Mouse (Mus musculus) lung, embryonic 15.5 days (tissue): ENCODE results near the gene Olfr839-ps1. TPM values are rescaled to one million over a fixed set of nuclear protein-coding genes. Genes with fewer than 3 reads are reported as not detected.

Experiments used
- ATAC-seq: fragments of 200-750 bp; cut with Nextera tagmentation; 2 replicates; pipeline ENCODE4 v1.8.0; 2017; ENCODE audit warnings: moderate number of reproducible peaks, borderline replicate concordance; ENCODE audit not compliant: low FRiP score, low TSS enrichment; ENCODE audit errors: extremely low read depth
- H3K27ac ChIP-seq: fragments of 300-500 bp; sonication (generic); 2 replicates; pipeline ENCODE4 v1.5.1; 2015; ENCODE audit warnings: moderate library complexity, mild to moderate bottlenecking, inconsistent platforms
- H3K27me3 ChIP-seq: fragments of 300-500 bp; sonication (generic); 2 replicates; pipeline ENCODE4 v1.6.1; 2015; ENCODE audit warnings: inconsistent platforms
- H3K36me3 ChIP-seq: fragments of 300-500 bp; sonication (generic); 2 replicates; pipeline ENCODE4 v1.6.1; 2015; ENCODE audit warnings: inconsistent platforms
- H3K4me1 ChIP-seq: fragments of 300-500 bp; sonication (generic); 2 replicates; pipeline ENCODE4 v1.6.1; 2015; ENCODE audit warnings: inconsistent platforms
- H3K4me2 ChIP-seq: fragments of 300-500 bp; sonication (generic); 2 replicates; pipeline ENCODE4 v1.6.1; 2015; ENCODE audit warnings: inconsistent platforms, mild to moderate bottlenecking, moderate library complexity
- H3K4me3 ChIP-seq: fragments of 300-500 bp; sonication (generic); 2 replicates; pipeline ENCODE4 v1.5.1; 2015; ENCODE audit warnings: mild to moderate bottlenecking, inconsistent platforms
- H3K9ac ChIP-seq: fragments of 300-500 bp; sonication (generic); 2 replicates; pipeline ENCODE4 v1.6.1; 2015; ENCODE audit warnings: inconsistent platforms
- H3K9me3 ChIP-seq: fragments of 300-500 bp; sonication (generic); 2 replicates; pipeline ENCODE4 v1.6.1; 2016; ENCODE audit warnings: inconsistent platforms
- WGBS: fragments of 180-500 bp; shearing (Covaris S2); methylation state at CpG from one replicate; pipeline ENCODE4 v1.1.7; 2015; 5-methylcytosine and 5-hydroxymethylcytosine counted together
- polyA plus RNA-seq: library from polyadenylated mRNA; unstranded; fragments of >200 nt; fragmentation: Nextera tagmentation; extraction: Ambion mirVana; gene quantifications from 2 replicates; pipeline ENCODE4 v1.2.1, GENCODE M21; 2015

Gene Olfr839-ps1
- polyA plus RNA-seq = not detected in 2 replicates

- no peak for ATAC-seq
- no peak within 1 kb of the TSS for H3K4me3 ChIP-seq
- no peak within 1 kb of the TSS for H3K9ac ChIP-seq
- 73% methylated on average over 1 of the region's 1 CpGs for WGBS
- H3K27ac ChIP-seq = no peak within 1 kb of the TSS
- no peak within 1 kb of the TSS for H3K4me2 ChIP-seq
- no peaks in the 10 kb centered on the region for H3K4me1 ChIP-seq
- H3K36me3 ChIP-seq = no peaks in the 10 kb centered on the region
- no peaks in the 10 kb centered on the region for H3K27me3 ChIP-seq
- no peaks in the 10 kb centered on the region; the same call in 1 of the 2 replicates for H3K9me3 ChIP-seq
Observed at GRCm38 (mm10) chr9:19177212-19177611, at the start of gene Olfr839-ps1. Gene Olfr839-ps1, minus strand, starts transcription at chr9:19177312.

GRCm38 (mm10) chr9:19136017-19136416 is 41.1 kb downstream of the Olfr839-ps1 start, which contains the start of gene Olfr837:
Gene Olfr837, plus strand, starts transcription at chr9:19136317.
- Histone ChIP-seq H3K4me3 (no peak within 1 kb of the TSS), H3K4me2 (no peak within 1 kb of the TSS), H3K36me3 (no peaks in the 10 kb centered on the region), H3K27ac (no peak within 1 kb of the TSS), H3K9ac (no peak within 1 kb of the TSS), H3K9me3 (no peaks in the 10 kb centered on the region), H3K27me3 (no peaks in the 10 kb centered on the region), H3K4me1 (no peaks in the 10 kb centered on the region)
- 82% methylated on average over 1 of the region's 1 CpGs for WGBS
- ATAC-seq = no peak

GRCm38 (mm10) chr9:19120082-19120481 is 57.0 kb downstream of the Olfr839-ps1 start, which contains the start of gene Olfr836:
Gene Olfr836, plus strand, starts transcription at chr9:19120382.
- H3K9me3 ChIP-seq = no peaks in the 10 kb centered on the region
- no peak within 1 kb of the TSS for H3K9ac ChIP-seq
- no peak within 1 kb of the TSS for H3K4me3 ChIP-seq
- no peaks in the 10 kb centered on the region for H3K36me3 ChIP-seq
- no peak for ATAC-seq
- no peaks in the 10 kb centered on the region for H3K4me1 ChIP-seq
- H3K27me3 ChIP-seq = no peaks in the 10 kb centered on the region
- H3K27ac ChIP-seq = no peak within 1 kb of the TSS
- no peak within 1 kb of the TSS for H3K4me2 ChIP-seq

Other genes starting within 250 kb of the Olfr839-ps1 start
- not detected in 2 replicates for gene Olfr832, start 240.2 kb downstream of the Olfr839-ps1 start, polyA plus RNA-seq
- gene Olfr834, start 189.3 kb downstream of the Olfr839-ps1 start, polyA plus RNA-seq = not detected in 2 replicates
- not detected in 2 replicates for gene Olfr835, start 144.6 kb downstream of the Olfr839-ps1 start, polyA plus RNA-seq
- not detected in 2 replicates for gene Olfr836, start 56.9 kb downstream of the Olfr839-ps1 start, polyA plus RNA-seq
- gene Olfr837, start 41.0 kb downstream of the Olfr839-ps1 start, polyA plus RNA-seq = not detected in 2 replicates
- gene Olfr843, start 74.7 kb upstream of the Olfr839-ps1 start, polyA plus RNA-seq = not detected in 2 replicates
- gene Olfr844, start 139.0 kb upstream of the Olfr839-ps1 start, polyA plus RNA-seq = not detected in 2 replicates
- gene Olfr845, start 159.1 kb upstream of the Olfr839-ps1 start, polyA plus RNA-seq = not detected in 2 replicates
- not detected in 2 replicates for gene Olfr846, start 186.7 kb upstream of the Olfr839-ps1 start, polyA plus RNA-seq
- not detected in 2 replicates for gene Olfr847, start 201.4 kb upstream of the Olfr839-ps1 start, polyA plus RNA-seq